Mouse (Mus musculus) stomach, postnatal 0 days (tissue): Measurements from ENCODE around the gene Nfib.

Experiments
- CTCF ChIP-seq: IDR thresholded peaks from 2 replicates; pipeline ENCODE4 v1.5.1; 2016; ENCODE audit warnings: antibody characterized with exemption, low read depth, mild to moderate bottlenecking, moderate library complexity
- EP300 ChIP-seq: optimal IDR thresholded peaks from 2 replicates; pipeline ENCODE3; 2016; ENCODE audit warnings: antibody characterized with exemption

DNA sequence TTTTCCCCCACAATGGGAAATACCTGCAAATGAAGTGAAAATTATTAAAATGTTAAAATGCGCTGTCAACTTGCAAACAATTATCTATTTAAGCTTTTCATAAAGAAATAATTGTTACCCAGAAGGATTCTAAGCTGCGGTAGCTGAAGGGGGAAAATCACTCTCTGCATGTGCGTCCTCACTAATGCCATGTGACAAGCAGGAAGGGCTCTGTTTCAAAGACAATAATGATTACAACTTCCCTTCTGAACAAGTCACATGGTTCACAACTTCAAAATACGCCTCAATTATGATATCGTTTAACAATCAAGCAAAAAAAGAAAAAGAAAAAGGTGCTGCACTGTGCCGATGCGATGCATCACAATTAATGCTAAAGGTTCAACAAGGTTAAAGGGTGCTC is 212.2 kb downstream of the Nfib start:
- no peak for TF ChIP-seq CTCF
- TF ChIP-seq EP300 = no peak
